Mouse (Mus musculus) cerebellum, adult 11 months (tissue): ENCODE data around the gene Cel.
"Not testable (repeated sequence)": the region's sequence is repeated elsewhere in the genome, so short reads cannot be mapped to it uniquely, and the experiment has no call there.

Experiments
- DNase-seq: peaks from one replicate; pipeline ENCODE4 v3.0.0; 2022

Gene Cel

DNA sequence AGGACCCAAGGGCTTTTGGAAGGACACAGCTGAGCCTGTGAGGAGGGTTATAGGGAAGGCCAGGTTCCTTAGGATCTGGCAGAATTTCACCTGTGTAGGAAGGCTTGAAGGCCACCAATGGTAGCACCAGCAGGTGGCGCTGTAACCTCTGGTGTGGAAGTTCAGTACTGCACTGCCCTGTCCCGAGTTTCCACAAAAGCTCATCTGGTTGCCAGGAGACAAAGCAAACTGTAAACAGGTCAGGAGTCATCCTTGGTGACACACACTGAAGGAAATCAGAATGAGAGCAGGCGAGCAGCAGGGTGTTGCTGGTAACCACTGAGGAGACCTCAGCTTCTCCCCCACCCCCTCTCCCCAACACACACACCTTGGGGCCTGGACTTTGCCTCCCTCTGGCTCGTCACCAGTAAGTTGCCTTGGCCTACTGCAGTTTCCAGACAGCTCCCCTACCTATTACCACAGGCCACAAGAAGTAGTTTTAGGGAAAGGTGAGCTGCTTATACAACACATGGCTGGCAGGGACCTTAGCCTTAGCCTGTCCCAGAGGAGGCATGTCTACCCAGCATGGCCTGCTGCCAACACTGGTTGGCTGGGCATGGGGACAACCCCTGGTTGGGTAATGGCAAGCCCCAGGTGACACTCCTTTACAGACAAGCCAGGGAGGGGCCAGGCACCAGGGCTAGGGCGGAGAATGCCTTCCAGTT lies 45.8 kb downstream of the Cel start:
- peak; percentile 72 for DNase-seq

DNA sequence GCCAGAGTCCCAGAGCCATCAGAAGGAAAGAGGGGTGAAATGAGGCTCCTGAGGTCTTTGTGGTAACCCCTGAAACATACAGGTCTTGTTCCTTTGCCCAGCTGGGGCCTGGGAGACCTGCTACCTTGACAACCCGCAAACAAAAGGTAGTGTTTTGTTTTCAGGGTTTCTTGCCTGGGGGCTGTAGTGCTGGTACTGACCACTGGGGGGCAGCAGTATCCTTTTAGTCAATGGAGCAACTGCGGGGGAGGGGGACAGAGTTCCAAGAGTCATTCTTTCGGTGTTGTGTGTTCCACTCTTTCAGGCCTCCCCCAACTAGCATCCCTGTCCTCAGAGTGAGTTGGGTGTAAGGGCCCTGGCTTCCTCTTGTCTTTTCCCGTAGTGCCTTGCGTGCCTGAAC lies 48.7 kb downstream of the Cel start:
- DNase-seq, result peak; percentile 86

DNA sequence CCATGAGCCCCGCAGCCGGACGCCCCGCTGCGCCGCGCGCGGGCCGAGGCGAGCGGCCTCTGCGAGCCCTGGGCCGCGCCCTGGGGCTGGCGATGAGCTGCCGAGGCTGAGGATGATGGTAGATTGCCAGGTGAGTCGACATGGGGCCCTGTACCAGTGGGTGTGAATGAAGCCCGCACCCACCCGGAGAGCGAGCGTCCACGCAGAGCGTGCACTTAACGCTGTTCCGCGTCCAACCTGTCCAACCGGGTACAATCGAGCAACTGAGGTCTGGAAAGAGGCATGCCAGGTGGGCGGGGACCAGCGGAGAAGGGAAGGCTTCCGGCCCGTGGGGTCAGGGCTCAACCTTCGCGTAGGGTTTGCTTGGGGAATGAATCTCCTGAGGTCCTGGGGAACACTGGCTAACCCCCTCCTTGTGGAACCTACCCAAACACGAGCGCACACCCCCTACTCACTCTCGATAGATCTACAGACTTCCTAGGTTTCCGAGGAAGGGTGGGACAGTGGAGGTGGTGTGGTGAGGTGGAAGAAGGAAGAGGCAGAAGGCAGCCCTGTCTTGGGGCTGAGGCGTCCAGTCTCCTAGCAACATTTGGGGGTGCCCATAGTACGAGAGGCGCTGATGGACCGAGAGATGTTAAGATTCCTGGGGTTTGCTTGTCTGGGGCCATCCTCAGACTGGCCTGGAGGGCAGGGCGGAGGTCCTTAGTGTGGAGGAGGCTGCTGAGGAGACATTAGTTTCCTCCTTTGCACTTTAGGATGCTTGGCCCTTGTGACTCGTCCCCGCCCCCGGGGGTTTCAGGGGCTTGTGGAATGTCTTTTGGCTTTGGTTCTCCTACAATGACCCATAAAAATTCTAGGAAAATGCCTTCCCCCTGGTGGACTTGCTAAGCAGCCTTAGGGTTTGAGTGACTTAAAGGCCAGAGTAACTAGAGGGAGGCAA lies 49.5 kb downstream of the Cel start:
- peak; percentile 59 for DNase-seq

DNA sequence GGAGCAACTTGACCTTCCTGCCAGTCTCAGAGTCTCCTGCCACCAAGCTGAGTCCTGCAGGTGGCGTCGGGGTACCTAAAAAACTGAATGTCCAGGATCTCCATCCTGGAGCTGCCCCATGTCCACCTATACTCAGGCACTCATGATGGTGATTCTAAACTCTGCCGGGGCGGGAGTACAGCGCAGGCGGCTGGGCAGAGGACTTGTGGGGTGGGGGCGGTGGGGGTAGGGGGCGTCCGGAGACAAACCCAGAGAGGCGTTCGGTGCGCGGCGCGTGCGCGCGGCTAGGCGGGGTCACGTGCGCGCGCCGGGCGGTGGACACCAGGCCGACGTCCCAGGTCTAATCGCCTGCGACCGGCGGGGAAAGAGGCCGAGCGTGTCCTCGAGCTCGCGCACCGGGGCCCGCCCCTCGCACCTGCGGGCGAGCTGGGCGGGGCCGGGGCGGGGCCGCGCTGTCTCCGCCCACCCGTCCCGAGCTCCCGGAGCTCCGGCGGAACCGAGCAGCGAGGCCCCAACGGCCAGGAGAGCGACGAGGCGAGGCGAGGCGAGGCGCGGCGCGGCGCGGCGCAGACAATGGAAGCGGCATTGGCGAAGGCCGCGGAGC lies 50.3 kb downstream of the Cel start, which contains the start of gene Ralgds:
Gene Ralgds, plus strand, starts transcription at position 328 of the 604 bp plus-strand sequence.
- DNase-seq, result peak; percentile 83

DNA sequence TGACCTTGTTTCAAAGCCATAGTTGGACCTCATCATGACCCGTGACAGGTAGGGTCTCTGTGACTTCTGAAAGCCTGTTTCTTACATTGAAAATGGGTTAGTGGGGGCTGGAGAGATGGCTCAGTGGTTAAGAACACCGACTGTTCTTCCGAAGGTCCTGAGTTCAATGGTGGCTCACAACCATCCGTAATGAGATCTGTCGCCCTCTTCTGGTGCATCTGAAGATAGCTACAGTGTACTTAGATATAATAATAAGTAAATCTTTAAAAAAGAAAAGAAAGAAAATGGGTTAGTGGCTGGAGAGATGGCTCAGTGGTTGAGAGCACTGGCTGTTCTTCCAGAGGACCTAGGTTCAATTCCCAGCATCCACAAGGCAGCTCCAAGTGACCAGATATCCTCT lies 51.6 kb downstream of the Cel start:
- DNase-seq, result not testable (repeated sequence)

DNA sequence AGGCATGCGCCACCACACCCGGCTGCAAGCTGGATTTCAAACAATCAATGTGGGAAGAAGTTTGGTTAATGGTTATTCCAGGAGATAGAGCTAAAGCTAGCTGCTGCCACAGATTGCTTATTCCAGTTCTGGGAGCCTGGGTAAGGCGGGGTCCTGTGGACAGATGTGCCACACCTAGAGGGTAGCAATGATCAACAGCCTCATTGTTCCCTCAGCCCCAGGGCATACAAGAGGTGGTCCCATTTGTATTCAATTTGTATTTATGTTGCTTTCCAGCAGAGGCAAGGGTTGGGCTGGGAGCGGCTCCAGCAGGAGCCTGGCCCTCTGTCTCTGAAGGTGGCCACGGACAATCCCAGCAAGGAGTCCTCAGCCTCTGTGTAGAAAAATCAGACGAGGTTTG lies 56.9 kb downstream of the Cel start:
- no peak for DNase-seq

DNA sequence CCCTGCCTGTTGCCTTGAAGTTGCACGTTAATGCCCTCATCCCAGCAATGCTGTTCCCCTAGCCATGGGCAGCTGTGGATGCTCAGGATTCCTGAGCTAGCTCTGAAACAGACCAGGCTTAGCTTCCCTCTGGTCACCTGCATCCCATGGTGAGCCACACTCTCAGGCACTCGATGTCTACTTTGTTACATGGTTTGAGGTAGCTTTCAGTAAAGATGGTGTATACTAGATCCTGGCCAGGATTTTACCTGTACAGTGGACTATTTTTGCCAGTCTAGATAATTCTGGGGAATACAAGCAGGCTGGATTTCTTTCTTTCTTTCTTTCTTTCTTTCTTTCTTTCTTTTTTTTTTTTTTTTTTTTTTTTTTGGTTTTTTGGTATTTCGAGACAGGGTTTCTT lies 57.4 kb downstream of the Cel start, which contains the start of gene Gm10134:
Gene Gm10134, plus strand, starts transcription at position 301 of the 400 bp plus-strand sequence.
- no peak for DNase-seq
